Mouse (Mus musculus): ENCODE measurements at regions not wholly inside any gene's neighbourhood (a gene's known extent, or its start where the extent isn't known, plus 50 kb on each side); places are given as distances from the start of the nearest gene placed in this dataset.

- POLR2A ChIA-PET: no interaction called here
- DNase-seq (ENCODE audit: low read depth, low spot score) (no peak), ATAC-seq (no peak)
- H3K27me3 ChIP-seq: no peaks in the 10 kb centered on the region
- TF ChIP-seq CTCF (IDR thresholded peaks at IDR 0.05): no peak
- CTCF ChIA-PET: no interaction called here
- in situ Hi-C loops (cut with MboI; ENCODE audit: low pct_unique_long_range_greater_than_20kb): no loop called here
Observed at GRCm38 (mm10) chr12:95576772-95577171, 115.3 kb upstream of the Flrt2 start.

- DNase-seq (ENCODE audit: low read depth, low spot score): peak; percentile 53
- peak; percentile 98 for ATAC-seq
- POLR2A ChIA-PET: no interaction called here
- CTCF ChIA-PET: no interaction called here
- TF ChIP-seq CTCF (IDR thresholded peaks at IDR 0.05): no peak
- H3K27me3 ChIP-seq: no peaks in the 10 kb centered on the region
- in situ Hi-C loops (cut with MboI; ENCODE audit: low pct_unique_long_range_greater_than_20kb): no loop called here
Observed at GRCm38 (mm10) chr12:95589011-95589410, 103.0 kb upstream of the Flrt2 start.

- in situ Hi-C loops (cut with MboI; ENCODE audit: low pct_unique_long_range_greater_than_20kb): no loop called here
- ATAC-seq (no peak), DNase-seq (ENCODE audit: low read depth, low spot score) (no peak)
- POLR2A ChIA-PET: no interaction called here
- no peak for TF ChIP-seq CTCF (IDR thresholded peaks at IDR 0.05)
- CTCF ChIA-PET: interaction anchor here (1.4 kb wide), 1 partner anchor 9 kb away, joined by 4 read pairs; no protein-coding TSS in a partner anchor
- no peaks in the 10 kb centered on the region for H3K27me3 ChIP-seq
Observed at GRCm38 (mm10) chr12:95619281-95619680, 72.7 kb upstream of the Flrt2 start.

- no peak for TF ChIP-seq CTCF (IDR thresholded peaks at IDR 0.05)
- DNase-seq (ENCODE audit: low read depth, low spot score) (peak; percentile 2), ATAC-seq (no peak)
- ChIA-PET CTCF (no interaction called here), POLR2A (no interaction called here)
- in situ Hi-C loops (cut with MboI; ENCODE audit: low pct_unique_long_range_greater_than_20kb): no loop called here
- H3K27me3 ChIP-seq: no peaks in the 10 kb centered on the region
Observed at GRCm38 (mm10) chr12:95631029-95631428, 61.0 kb upstream of the Flrt2 start.

GRCm38 (mm10) chr12:95636647-95637046 is 55.4 kb upstream of the Flrt2 start:
- in situ Hi-C loops (cut with MboI; ENCODE audit: low pct_unique_long_range_greater_than_20kb): no loop called here
- CTCF ChIA-PET: no interaction called here
- TF ChIP-seq CTCF (IDR thresholded peaks at IDR 0.05): no peak
- no peaks in the 10 kb centered on the region for H3K27me3 ChIP-seq
- DNase-seq (ENCODE audit: low read depth, low spot score) (no peak), ATAC-seq (no peak)
- POLR2A ChIA-PET: no interaction called here

- DNase-seq (ENCODE audit: low read depth, low spot score): no peak
- in situ Hi-C loops (cut with MboI; ENCODE audit: low pct_unique_long_range_greater_than_20kb): no loop called here
- no peaks in the 10 kb centered on the region for H3K27me3 ChIP-seq
- ChIA-PET POLR2A (no interaction called here), CTCF (no interaction called here)
- ATAC-seq: no peak
- TF ChIP-seq CTCF (IDR thresholded peaks at IDR 0.05): no peak
Observed at GRCm38 (mm10) chr12:95639892-95640291, 52.1 kb upstream of the Flrt2 start.

- ATAC-seq: no peak
- in situ Hi-C loops (cut with MboI; ENCODE audit: low pct_unique_long_range_greater_than_20kb): no loop called here
- TF ChIP-seq CTCF (IDR thresholded peaks at IDR 0.05): no peak
- ChIA-PET CTCF (no interaction called here), POLR2A (no interaction called here)
- H3K27me3 ChIP-seq: no peaks in the 10 kb centered on the region
- DNase-seq (ENCODE audit: low read depth, low spot score): no peak
Observed at GRCm38 (mm10) chr12:95641628-95642027, 50.4 kb upstream of the Flrt2 start.

Data from Patski (cell line).